Mouse (Mus musculus) small intestine, adult 2 months (tissue): ENCODE measurements around the gene Gstp3. TPM values are rescaled to one million over a fixed set of nuclear protein-coding genes. Genes with fewer than 3 reads are reported as not detected.
"Not testable (repeated sequence)": the region's sequence is repeated elsewhere in the genome, so short reads cannot be mapped to it uniquely, and the experiment has no call there.

Source experiments
- H3K27ac ChIP-seq: fragments of 200-500 bp; 2 replicates; pipeline ENCODE4 v1.5.1; 2012; ENCODE audit warnings: low read depth, low read length, control low read depth, inconsistent platforms; ENCODE audit not compliant: insufficient read depth
- H3K27me3 ChIP-seq: fragments of 200-500 bp; 2 replicates; pipeline ENCODE4 v1.6.1; 2012; ENCODE audit warnings: mild to moderate bottlenecking, moderate library complexity, low read length, inconsistent platforms; ENCODE audit not compliant: control insufficient read depth, insufficient read depth
- H3K36me3 ChIP-seq: fragments of 200-500 bp; 2 replicates; pipeline ENCODE4 v1.6.1; 2012; ENCODE audit warnings: mild to moderate bottlenecking, low read length, control low read depth, inconsistent platforms; ENCODE audit not compliant: control insufficient read depth, insufficient read depth
- H3K4me1 ChIP-seq: fragments of 200-500 bp; 2 replicates; pipeline ENCODE4 v1.6.1; 2012; ENCODE audit warnings: low read length, inconsistent platforms, mixed read lengths; ENCODE audit not compliant: control insufficient read depth, insufficient read depth, insufficient read length
- H3K4me3 ChIP-seq: fragments of 200-500 bp; 2 replicates; pipeline ENCODE4 v1.5.1; 2012; ENCODE audit warnings: low read depth, mild to moderate bottlenecking, control low read depth, inconsistent platforms, low read length, moderate library complexity
- CTCF ChIP-seq: fragments of 200-500 bp; IDR thresholded peaks from 2 replicates; pipeline ENCODE4 v1.5.1; 2012; ENCODE audit warnings: low read depth, mild to moderate bottlenecking, control low read depth, inconsistent platforms, low read length, moderate library complexity, mixed read lengths; ENCODE audit not compliant: insufficient replicate concordance, insufficient read length; ENCODE audit errors: extremely low read depth
- POLR2A ChIP-seq: fragments of 200-500 bp; IDR thresholded peaks from 2 replicates; pipeline ENCODE4 v1.6.1; 2012; ENCODE audit warnings: low read depth, mild to moderate bottlenecking, control low read depth, inconsistent platforms, low read length, moderate library complexity
- WGBS: fragments of 180-500 bp; shearing (Covaris S2); methylation state at CpG from one replicate; pipeline ENCODE4 v1.1.7; 2018; 5-methylcytosine and 5-hydroxymethylcytosine counted together
- polyA plus RNA-seq: library from polyadenylated mRNA; depleted of rRNA; stranded (reverse); fragments of >200 nt; gene quantifications from 2 replicates; pipeline ENCODE4 v1.2.3, GENCODE M21; 2012

Gene Gstp3
- polyA plus RNA-seq, 1 experiment, result 15.0 TPM

- peaks cover 43% of the 10 kb centered on the region for H3K4me1 ChIP-seq
- H3K4me3 ChIP-seq, result no peak overlapping the region
- WGBS, result 35% methylated on average over 8 of the region's 8 CpGs
- no peaks in the 10 kb centered on the region for H3K27me3 ChIP-seq
- TF ChIP-seq CTCF, result no peak
- TF ChIP-seq POLR2A, result no peak
- no peaks in the 10 kb centered on the region for H3K36me3 ChIP-seq
- H3K27ac ChIP-seq, result peak overlapping the region; percentile 80
Observed at GRCm38 (mm10) chr19:4055216-4055946, 4.0 kb downstream of the Gstp3 start.

GRCm38 (mm10) chr19:4054613-4055012 lies 4.8 kb downstream of the Gstp3 start:
- TF ChIP-seq POLR2A, result no peak
- no peak for TF ChIP-seq CTCF
- Histone ChIP-seq H3K4me3 (no peak overlapping the region), H3K27ac (no peak overlapping the region), H3K27me3 (no peaks in the 10 kb centered on the region), H3K4me1 (peaks cover 43% of the 10 kb centered on the region), H3K36me3 (no peaks in the 10 kb centered on the region)
- 76% methylated on average over 5 of the region's 5 CpGs for WGBS

GRCm38 (mm10) chr19:4052516-4053030 lies 6.8 kb downstream of the Gstp3 start:
- no peak for TF ChIP-seq CTCF
- TF ChIP-seq POLR2A, result no peak
- no peaks in the 10 kb centered on the region for H3K36me3 ChIP-seq
- 79% methylated on average over 5 of the region's 5 CpGs for WGBS
- H3K27me3 ChIP-seq, result no peaks in the 10 kb centered on the region
- no peak overlapping the region for H3K4me3 ChIP-seq
- H3K4me1 ChIP-seq, result peaks cover 27% of the 10 kb centered on the region
- H3K27ac ChIP-seq, result no peak overlapping the region

GRCm38 (mm10) chr19:4051741-4052515 lies 7.4 kb downstream of the Gstp3 start:
- no peak for TF ChIP-seq POLR2A
- peak; percentile 93; the same call in 1 of the 2 replicates for TF ChIP-seq CTCF
- Histone ChIP-seq H3K36me3 (no peaks in the 10 kb centered on the region), H3K27ac (no peak overlapping the region), H3K27me3 (no peaks in the 10 kb centered on the region), H3K4me3 (no peak overlapping the region), H3K4me1 (peaks cover 20% of the 10 kb centered on the region)
- WGBS, result 57% methylated on average over 10 of the region's 10 CpGs

GRCm38 (mm10) chr19:4051016-4051415 lies 8.4 kb downstream of the Gstp3 start:
- Histone ChIP-seq H3K4me3 (no peak overlapping the region), H3K27ac (no peak overlapping the region), H3K27me3 (no peaks in the 10 kb centered on the region), H3K36me3 (no peaks in the 10 kb centered on the region), H3K4me1 (peaks cover 15% of the 10 kb centered on the region)
- no peak for TF ChIP-seq CTCF
- no peak for TF ChIP-seq POLR2A
- WGBS, result 96% methylated on average over 5 of the region's 5 CpGs

GRCm38 (mm10) chr19:4049069-4049468 lies 10.3 kb downstream of the Gstp3 start:
- WGBS, result 86% methylated on average over 5 of the region's 5 CpGs
- not testable (repeated sequence) for H3K36me3 ChIP-seq, H3K27me3 ChIP-seq, H3K4me3 ChIP-seq, H3K27ac ChIP-seq, H3K4me1 ChIP-seq
- TF ChIP-seq CTCF, result peak; percentile 38; the same call in 1 of the 2 replicates

- Histone ChIP-seq H3K27ac (peak overlapping the region; percentile 98), H3K4me1 (peaks cover 8% of the 10 kb centered on the region), H3K27me3 (no peaks in the 10 kb centered on the region), H3K4me3 (peak overlapping the region; percentile 17; the same call in 1 of the 2 replicates), H3K36me3 (no peaks in the 10 kb centered on the region)
- TF ChIP-seq POLR2A (no peak), CTCF (peak; percentile 85; the same call in 1 of the 2 replicates)
- 18% methylated on average over 4 of the region's 4 CpGs for WGBS
Observed at GRCm38 (mm10) chr19:4047859-4048258, 11.5 kb downstream of the Gstp3 start.
